Mouse (Mus musculus) bone marrow, adult 2 months (tissue): ENCODE data around the gene Srcin1.

Source experiments
- CTCF ChIP-seq: fragments of 200-500 bp; IDR thresholded peaks from 2 replicates; pipeline ENCODE4 v1.5.1; 2011; ENCODE audit warnings: low read length, control low read depth; ENCODE audit not compliant: control insufficient read depth, insufficient read depth
- POLR2A ChIP-seq: fragments of 200-500 bp; IDR thresholded peaks from 2 replicates; pipeline ENCODE4 v1.6.1; 2011; ENCODE audit warnings: low read depth, mild to moderate bottlenecking, control low read depth, low read length, borderline replicate concordance; ENCODE audit not compliant: control insufficient read depth

- TF ChIP-seq CTCF (no peak), POLR2A (no peak)
These were observed 23.8 kb downstream of the Srcin1 start for GRCm38 (mm10) chr11:97552151-97552550.
